Mouse (Mus musculus) kidney, embryonic 16.5 days (tissue): ENCODE data around the gene Xrcc3. TPM values are rescaled to one million over a fixed set of nuclear protein-coding genes. Genes with fewer than 3 reads are reported as not detected.

Experiments
- ATAC-seq: fragments of 200-750 bp; cut with Nextera tagmentation; 2 replicates; pipeline ENCODE4 v1.8.0; 2017; ENCODE audit warnings: moderate TSS enrichment; ENCODE audit not compliant: low FRiP score, low TSS enrichment
- H3K27ac ChIP-seq: fragments of 300-500 bp; sonication (generic); 2 replicates; pipeline ENCODE4 v1.5.1; 2014; ENCODE audit warnings: low read length
- H3K27me3 ChIP-seq: fragments of 300-500 bp; sonication (generic); 2 replicates; pipeline ENCODE4 v1.6.1; 2014; ENCODE audit warnings: low read length, control low read depth, mixed read lengths; ENCODE audit not compliant: insufficient read depth
- H3K36me3 ChIP-seq: fragments of 300-500 bp; sonication (generic); 2 replicates; pipeline ENCODE4 v1.6.1; 2014; ENCODE audit warnings: low read length, control low read depth, mixed read lengths; ENCODE audit not compliant: insufficient read depth
- H3K4me1 ChIP-seq: fragments of 300-500 bp; sonication (generic); 2 replicates; pipeline ENCODE4 v1.6.1; 2014; ENCODE audit warnings: low read length, control low read depth, mixed read lengths; ENCODE audit not compliant: insufficient read depth
- H3K4me2 ChIP-seq: fragments of 300-500 bp; sonication (generic); replicated peaks from 2 replicates; pipeline ENCODE4 v1.6.1; 2014; ENCODE audit warnings: low read depth, low read length
- H3K4me3 ChIP-seq: fragments of 300-500 bp; sonication (generic); 2 replicates; pipeline ENCODE4 v1.5.1; 2014; ENCODE audit warnings: mild to moderate bottlenecking, low read length
- H3K9ac ChIP-seq: fragments of 300-500 bp; sonication (generic); replicated peaks from 2 replicates; pipeline ENCODE4 v1.6.1; 2014; ENCODE audit warnings: low read length
- H3K9me3 ChIP-seq: fragments of 300-500 bp; sonication (generic); 2 replicates; pipeline ENCODE4 v1.6.1; 2016; ENCODE audit warnings: low read length, control low read depth
- WGBS: fragments of 180-500 bp; shearing (Covaris S2); extraction: QIAGEN DNeasy Blood & Tissue Kit; methylation state at CpG from one replicate; pipeline ENCODE4 v1.1.7; 2014; 5-methylcytosine and 5-hydroxymethylcytosine counted together
- polyA plus RNA-seq: library from polyadenylated mRNA; unstranded; fragments of >200 nt; fragmentation: Nextera tagmentation; extraction: Ambion mirVana; gene quantifications from 2 replicates; pipeline ENCODE4 v1.2.1, GENCODE M21; 2015

The Xrcc3 gene
- polyA plus RNA-seq, 1 experiment from 2014 or later: 12.4 TPM

DNA sequence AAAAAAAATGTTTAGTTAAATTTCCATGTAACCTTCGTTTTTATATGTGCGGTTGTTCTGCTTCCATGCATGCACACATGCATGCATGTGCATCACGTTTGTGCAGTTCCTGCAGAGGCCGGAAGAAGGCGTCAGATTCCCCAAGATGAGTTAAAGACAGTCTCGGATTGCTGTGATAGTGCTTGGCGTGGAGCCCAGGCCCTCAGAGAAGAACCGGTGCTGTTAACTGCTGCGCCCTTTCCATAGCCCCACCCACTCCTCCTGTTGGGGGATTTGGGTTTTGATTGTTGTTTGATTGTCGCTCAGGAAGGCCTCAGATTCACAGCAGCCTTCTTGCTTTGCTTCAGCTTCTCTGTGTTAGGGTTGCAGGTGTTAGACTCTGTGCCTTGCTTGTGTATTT is 44.4 kb downstream of the Xrcc3 start:
- Histone ChIP-seq H3K27me3 (no peaks in the 10 kb centered on the region), H3K4me1 (peaks cover 24% of the 10 kb centered on the region), H3K36me3 (peaks cover 17% of the 10 kb centered on the region), H3K27ac (no peak overlapping the region; the same call in 1 of the 2 replicates), H3K4me3 (no peak overlapping the region), H3K9me3 (no peaks in the 10 kb centered on the region), H3K9ac (no peak overlapping the region), H3K4me2 (no peak overlapping the region)
- ATAC-seq: peak; percentile 60; the same call in 1 of the 2 replicates
- WGBS: 30% methylated on average over 10 of the region's 10 CpGs

DNA sequence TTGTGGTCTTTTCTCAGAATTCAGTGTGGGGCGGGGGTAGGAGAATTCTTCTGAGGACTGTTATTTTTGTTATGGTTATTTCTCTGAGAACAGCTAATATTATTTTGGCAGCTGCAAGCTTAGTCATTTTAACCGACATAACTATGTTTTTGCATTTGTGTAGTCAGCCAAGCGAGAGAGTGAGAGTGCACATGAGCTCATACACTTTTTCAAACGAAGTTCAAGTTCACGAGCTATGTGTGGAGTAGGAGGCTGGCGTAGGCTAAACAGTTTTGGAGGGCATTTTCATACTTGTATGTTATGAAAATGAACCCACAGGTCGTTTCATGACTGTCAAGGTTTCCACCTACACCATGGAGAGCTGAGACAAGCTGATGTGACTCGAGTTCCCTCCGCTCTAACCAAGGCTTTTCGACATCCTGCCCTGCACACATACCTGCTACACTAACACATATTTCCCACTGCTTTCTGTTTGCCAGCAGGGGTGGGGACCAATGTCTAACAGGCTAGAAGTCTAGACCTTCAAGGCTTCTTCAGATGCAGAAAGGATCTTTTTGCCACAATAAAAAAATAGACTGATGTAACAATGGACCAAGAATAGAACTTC is 45.2 kb downstream of the Xrcc3 start:
- ATAC-seq: no peak
- Histone ChIP-seq H3K4me2 (no peak overlapping the region), H3K9ac (no peak overlapping the region), H3K4me3 (no peak overlapping the region), H3K27ac (no peak overlapping the region), H3K4me1 (peaks cover 24% of the 10 kb centered on the region), H3K36me3 (peaks cover 13% of the 10 kb centered on the region), H3K27me3 (no peaks in the 10 kb centered on the region), H3K9me3 (no peaks in the 10 kb centered on the region)
- 87% methylated on average over 10 of the region's 10 CpGs for WGBS

DNA sequence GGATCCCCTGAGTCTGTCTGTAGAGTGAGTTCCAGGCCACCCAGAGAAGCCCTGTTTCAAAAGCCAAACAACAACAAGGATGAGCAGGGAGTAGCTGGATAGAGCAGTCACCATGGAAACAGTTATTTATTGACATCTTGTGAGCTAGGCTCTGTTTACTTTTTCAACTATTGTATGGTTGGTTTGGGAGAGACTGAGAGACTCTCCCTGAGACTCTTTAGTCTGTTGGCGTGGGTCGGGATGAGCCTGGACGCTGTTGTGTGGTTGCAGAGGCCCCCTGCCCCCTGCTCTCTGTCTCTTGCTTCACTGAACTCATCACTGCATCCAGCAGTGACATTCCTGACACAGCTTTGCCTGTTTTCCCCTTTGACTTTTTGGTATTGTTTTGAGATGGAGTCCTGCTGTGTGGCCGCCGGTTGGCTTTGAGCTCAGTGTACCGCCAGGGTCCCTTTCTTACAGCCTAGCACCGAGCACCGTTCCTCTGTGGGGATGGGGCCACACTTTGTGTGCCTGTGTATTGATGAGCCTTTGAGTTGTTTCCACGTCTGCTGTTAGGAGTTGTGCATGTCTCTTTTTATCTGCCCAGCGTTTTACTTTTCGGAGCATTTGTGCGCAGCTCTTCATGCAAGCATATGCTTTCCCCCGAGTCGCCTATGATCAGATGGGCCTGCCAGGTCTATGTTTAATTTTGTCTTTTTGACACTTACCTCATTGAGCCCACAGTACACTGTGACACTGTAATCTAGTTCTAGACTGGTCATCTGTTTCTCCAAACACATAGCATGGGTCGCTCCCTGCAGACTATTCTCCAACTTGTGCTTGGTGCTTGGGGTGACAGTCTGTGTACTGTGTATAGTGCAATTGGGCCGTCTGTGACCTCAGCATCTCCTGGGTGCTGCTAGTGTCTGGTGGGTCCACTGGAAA is 47.1 kb downstream of the Xrcc3 start:
- Histone ChIP-seq H3K27me3 (no peaks in the 10 kb centered on the region), H3K27ac (peak overlapping the region; percentile 43; the same call in 1 of the 2 replicates), H3K4me1 (peaks cover 30% of the 10 kb centered on the region), H3K9me3 (no peaks in the 10 kb centered on the region), H3K9ac (0 out of 2 replicates have a peak overlapping the region, but pooled peaks have one; percentile 41), H3K36me3 (peaks cover 9% of the 10 kb centered on the region; the same call in 1 of the 2 replicates), H3K4me3 (0 out of 2 replicates have a peak overlapping the region, but pooled peaks have one; percentile 1), H3K4me2 (no peak overlapping the region; the same call in 1 of the 2 replicates)
- 59% methylated on average over 16 of the region's 16 CpGs for WGBS
- ATAC-seq: no peak

DNA sequence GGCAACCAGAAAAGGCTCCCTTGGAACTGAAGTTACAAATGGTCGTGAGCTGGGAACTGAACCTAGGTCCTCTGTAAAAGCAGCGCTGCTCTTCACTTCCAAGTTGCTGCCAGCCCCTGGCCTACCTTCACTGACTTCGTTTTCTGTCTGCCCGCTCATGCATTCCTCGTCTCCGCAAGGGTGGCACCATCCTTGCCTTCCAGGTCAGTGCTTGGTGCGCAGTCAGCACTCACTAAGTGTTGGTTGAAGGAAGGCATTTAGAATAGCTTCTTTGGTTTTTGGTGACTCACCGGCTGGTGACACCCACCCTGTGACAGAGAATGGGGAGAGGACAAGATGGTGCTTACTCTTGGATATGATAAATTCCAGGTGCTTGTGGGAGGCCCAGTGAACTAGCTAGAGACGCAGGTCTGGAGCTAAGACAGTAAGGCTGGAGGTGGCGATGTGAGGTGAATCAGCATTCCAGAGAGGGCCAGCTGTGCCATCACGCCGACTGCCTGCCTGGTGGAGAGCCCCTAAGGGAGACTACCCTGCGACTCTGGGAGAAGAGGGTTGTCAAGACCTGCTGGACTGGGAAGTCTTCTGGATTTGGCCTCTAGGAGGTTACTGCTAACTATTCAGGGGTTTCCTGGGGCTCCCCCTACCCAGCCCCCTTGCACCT is 50.9 kb downstream of the Xrcc3 start:
- no peak overlapping the region for H3K4me2 ChIP-seq
- peaks cover 9% of the 10 kb centered on the region; the same call in 1 of the 2 replicates for H3K36me3 ChIP-seq
- H3K9me3 ChIP-seq: no peaks in the 10 kb centered on the region
- no peak for ATAC-seq
- peaks cover 41% of the 10 kb centered on the region for H3K4me1 ChIP-seq
- no peaks in the 10 kb centered on the region for H3K27me3 ChIP-seq
- H3K9ac ChIP-seq: no peak overlapping the region
- 91% methylated on average over 13 of the region's 13 CpGs for WGBS
- no peak overlapping the region for H3K27ac ChIP-seq
- H3K4me3 ChIP-seq: no peak overlapping the region

DNA sequence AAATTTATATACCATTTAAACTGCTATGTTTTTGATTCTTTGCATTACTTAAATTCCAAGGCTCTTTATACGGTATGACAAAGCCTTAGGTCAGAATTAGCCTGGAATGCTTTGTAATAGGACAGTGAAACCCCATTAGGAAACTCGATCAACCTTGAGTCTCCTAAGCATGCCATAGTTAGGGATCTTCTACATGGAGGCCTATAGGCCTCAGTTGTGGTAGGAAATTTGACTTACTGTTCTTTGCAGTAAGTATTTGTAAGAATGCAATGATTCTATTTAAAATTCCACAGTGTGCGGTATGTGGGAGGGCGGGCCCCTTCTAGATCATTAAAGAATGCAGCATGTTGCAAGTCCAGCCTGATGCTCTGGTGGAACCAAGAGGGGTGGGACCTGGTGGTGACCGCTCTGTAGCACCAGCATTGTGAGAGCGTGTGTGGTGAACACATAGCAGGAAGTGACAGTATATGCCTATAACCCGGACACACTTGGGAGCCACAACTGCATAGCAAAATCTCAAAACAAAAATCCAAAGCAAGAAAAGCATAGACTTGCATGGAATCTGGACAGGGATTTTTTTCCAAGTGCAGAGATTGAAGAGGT is 53.3 kb downstream of the Xrcc3 start:
- H3K9me3 ChIP-seq: no peaks in the 10 kb centered on the region
- H3K27me3 ChIP-seq: no peaks in the 10 kb centered on the region
- H3K27ac ChIP-seq: peak overlapping the region; percentile 86; the same call in 1 of the 2 replicates
- H3K9ac ChIP-seq: no peak overlapping the region
- no peak for ATAC-seq
- H3K4me2 ChIP-seq: peak overlapping the region; percentile 68
- peaks cover 30% of the 10 kb centered on the region for H3K4me1 ChIP-seq
- 52% methylated on average over 7 of the region's 7 CpGs for WGBS
- peaks cover 9% of the 10 kb centered on the region; the same call in 1 of the 2 replicates for H3K36me3 ChIP-seq
- peak overlapping the region; percentile 96 for H3K4me3 ChIP-seq

DNA sequence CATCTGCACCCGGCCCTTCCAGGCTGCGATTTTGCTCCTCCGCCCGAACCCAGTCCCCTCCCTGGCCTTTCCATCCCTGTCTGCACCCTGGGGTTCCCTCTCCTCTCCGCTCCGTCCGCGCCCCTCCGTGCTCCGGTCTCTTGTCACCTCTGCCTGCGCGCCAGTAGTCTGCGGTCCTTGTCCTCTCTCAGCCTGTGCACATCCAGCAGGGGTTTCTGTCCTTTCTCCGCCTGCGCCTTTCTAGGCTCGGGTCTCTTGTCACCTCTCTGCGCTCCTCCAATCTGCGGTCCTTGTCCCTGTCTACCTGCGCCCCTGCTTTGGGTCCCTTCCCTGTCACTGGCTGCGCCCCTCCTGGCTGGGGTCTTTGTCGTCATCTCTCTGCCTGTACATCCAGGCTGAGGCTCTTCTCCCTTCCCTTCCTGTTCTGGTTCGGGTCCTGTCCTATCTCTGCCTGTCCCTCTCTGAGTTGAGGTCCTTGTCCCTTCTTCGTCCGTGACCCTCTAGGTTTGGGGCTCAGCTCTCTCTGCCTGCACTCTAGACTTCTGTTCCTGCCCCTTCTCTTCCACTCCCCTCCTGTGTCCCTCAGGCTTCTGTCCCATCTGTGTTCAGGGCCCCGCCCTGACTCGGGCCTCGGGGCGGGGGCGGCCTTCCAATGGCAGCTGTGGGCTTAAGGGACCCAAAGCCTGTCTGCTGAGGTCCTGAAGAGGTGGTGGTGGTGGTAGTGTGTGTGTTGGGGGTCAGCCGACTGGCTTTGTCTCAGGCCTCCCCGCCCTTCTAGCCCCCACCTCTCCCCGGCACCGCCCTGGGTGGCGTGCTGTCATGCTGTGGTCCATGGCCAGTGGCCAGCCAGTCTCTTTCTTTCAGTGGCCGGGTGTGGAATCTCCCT is 54.3 kb downstream of the Xrcc3 start:
- Histone ChIP-seq H3K27me3 (no peaks in the 10 kb centered on the region), H3K9ac (peak overlapping the region; percentile 95), H3K36me3 (peaks cover 9% of the 10 kb centered on the region; the same call in 1 of the 2 replicates), H3K9me3 (no peaks in the 10 kb centered on the region), H3K4me3 (peak overlapping the region; percentile 96), H3K27ac (peak overlapping the region; percentile 86), H3K4me2 (peak overlapping the region; percentile 68), H3K4me1 (peaks cover 30% of the 10 kb centered on the region)
- 1% methylated on average over 35 of the region's 35 CpGs for WGBS
- peak; percentile 14; the same call in 1 of the 2 replicates for ATAC-seq

DNA sequence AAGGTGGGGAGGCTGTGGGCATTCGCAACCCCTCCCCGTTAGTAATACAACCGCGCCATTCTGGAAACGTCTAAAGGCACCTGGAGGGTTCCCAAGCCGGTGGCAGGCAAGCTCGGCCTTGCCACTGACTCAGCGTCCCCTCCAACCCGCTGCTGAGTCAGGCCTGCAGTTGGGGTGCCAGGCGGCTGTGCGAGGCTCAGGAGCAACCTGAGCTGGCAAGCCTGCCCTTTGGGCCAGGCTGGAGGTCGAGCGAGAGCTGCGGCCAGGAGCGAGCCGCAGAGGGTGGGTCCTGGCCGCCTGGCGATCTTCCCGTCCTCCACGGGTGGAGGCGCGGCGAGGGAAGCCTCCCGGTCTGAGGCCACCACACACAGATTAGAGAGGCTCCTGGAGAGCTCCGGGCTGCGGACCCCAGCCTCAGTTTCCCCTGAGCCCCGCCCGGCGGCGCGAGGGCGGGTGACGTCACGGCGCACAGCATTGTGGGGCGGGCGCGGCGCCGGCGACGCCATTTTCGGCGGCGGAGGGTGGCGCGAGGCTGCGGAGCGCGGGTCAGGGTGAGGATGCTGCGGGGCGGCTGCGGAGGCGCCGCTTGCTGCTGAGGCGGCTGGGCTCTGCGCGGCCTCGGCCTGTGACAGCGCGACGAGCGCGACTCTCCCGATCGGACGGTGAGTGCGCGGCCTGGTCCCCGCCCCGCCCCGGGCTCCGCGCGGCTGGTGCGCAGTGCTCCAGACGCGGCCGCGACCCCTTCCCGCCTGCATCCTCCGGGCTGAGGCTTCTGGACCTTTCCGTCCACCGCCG is 55.1 kb downstream of the Xrcc3 start, which contains the start of gene Klc1:
Klc1 (plus strand) TSS at position 469 of the 795 bp plus-strand sequence.
- H3K9ac ChIP-seq: peak within 1 kb of the TSS; percentile 95
- H3K9me3 ChIP-seq: no peaks in the 10 kb centered on the region
- under 1% methylated on average over 70 of the region's 85 CpGs for WGBS
- H3K36me3 ChIP-seq: peaks cover 6% of the 10 kb centered on the region; the same call in 1 of the 2 replicates
- ATAC-seq: peak; percentile 68
- H3K4me2 ChIP-seq: peak within 1 kb of the TSS; percentile 68
- H3K4me1 ChIP-seq: peaks cover 30% of the 10 kb centered on the region
- H3K4me3 ChIP-seq: peak within 1 kb of the TSS; percentile 96
- H3K27me3 ChIP-seq: no peaks in the 10 kb centered on the region
- peak within 1 kb of the TSS; percentile 86 for H3K27ac ChIP-seq
